Mouse (Mus musculus) midbrain, embryonic 12.5 days (tissue): Measurements from ENCODE around the gene Tmem104. TPM values are rescaled to one million over a fixed set of nuclear protein-coding genes. Genes with fewer than 3 reads are reported as not detected.

Experiments
- ATAC-seq: fragments of 200-750 bp; cut with Nextera tagmentation; 2 replicates; pipeline ENCODE4 v1.8.0; 2017; ENCODE audit warnings: low read depth, moderate TSS enrichment, moderate library complexity; ENCODE audit not compliant: low FRiP score
- H3K27ac ChIP-seq: fragments of 300-500 bp; sonication (generic); replicated peaks from 2 replicates; pipeline ENCODE4 v1.5.1; 2016; ENCODE audit warnings: mild to moderate bottlenecking
- H3K27me3 ChIP-seq: fragments of 300-500 bp; sonication (generic); 2 replicates; pipeline ENCODE4 v1.6.1; 2016; ENCODE audit warnings: mild to moderate bottlenecking
- H3K36me3 ChIP-seq: fragments of 300-500 bp; sonication (generic); 2 replicates; pipeline ENCODE4 v1.6.1; 2016
- H3K4me1 ChIP-seq: fragments of 300-500 bp; sonication (generic); 2 replicates; pipeline ENCODE4 v1.6.1; 2016
- H3K4me2 ChIP-seq: fragments of 300-500 bp; sonication (generic); replicated peaks from 2 replicates; pipeline ENCODE4 v1.6.1; 2016; ENCODE audit warnings: mild to moderate bottlenecking, moderate library complexity
- H3K4me3 ChIP-seq: fragments of 300-500 bp; sonication (generic); 2 replicates; pipeline ENCODE4 v1.5.1; 2016; ENCODE audit warnings: mild to moderate bottlenecking
- H3K9ac ChIP-seq: fragments of 300-500 bp; sonication (generic); replicated peaks from 2 replicates; pipeline ENCODE4 v1.6.1; 2016; ENCODE audit warnings: mild to moderate bottlenecking, moderate library complexity
- H3K9me3 ChIP-seq: fragments of 300-500 bp; sonication (generic); 2 replicates; pipeline ENCODE4 v1.6.1; 2016; ENCODE audit warnings: mild to moderate bottlenecking
- WGBS: fragments of 180-500 bp; shearing (Covaris S2); methylation state at CpG from one replicate; pipeline ENCODE4 v1.1.7; 2016; 5-methylcytosine and 5-hydroxymethylcytosine counted together
- microRNA-seq: library from miRNA; unstranded; fragments of <30 nt; microRNA quantifications from one replicate; pipeline ENCODE4, GENCODE M21; 2017
- polyA plus RNA-seq: library from polyadenylated mRNA; unstranded; fragments of >200 nt; fragmentation: Nextera tagmentation; extraction: Ambion mirVana; gene quantifications from 2 replicates; pipeline ENCODE4 v1.2.1, GENCODE M21; 2016

Tmem104 gene
- polyA plus RNA-seq, 1 experiment from 2014 or later, result 9.2 TPM

DNA sequence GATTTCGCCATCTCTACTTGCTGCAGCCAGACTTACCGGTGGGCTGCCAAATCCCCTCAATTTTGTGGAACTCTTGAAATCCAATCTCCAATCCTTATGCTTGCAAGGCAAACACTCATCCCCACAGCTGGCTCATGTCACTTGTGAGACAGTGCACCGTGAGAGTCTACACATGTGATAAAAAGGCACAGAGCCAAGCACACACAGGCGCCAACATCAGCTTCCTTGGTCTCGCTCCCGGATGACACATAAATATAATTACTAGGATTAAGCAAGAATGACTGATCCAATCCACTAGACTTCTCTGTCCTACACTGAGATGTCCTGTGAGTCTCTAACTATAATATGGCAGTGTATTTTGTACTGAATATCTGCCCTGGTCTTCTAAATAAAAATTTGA is 103.6 kb downstream of the Tmem104 start:
- 92% methylated on average over 6 of the region's 6 CpGs for WGBS
- Histone ChIP-seq H3K4me1 (peaks cover 4% of the 10 kb centered on the region; the same call in 1 of the 2 replicates), H3K36me3 (no peaks in the 10 kb centered on the region), H3K9ac (no peak overlapping the region), H3K27me3 (peaks cover 4% of the 10 kb centered on the region), H3K4me3 (no peak overlapping the region), H3K4me2 (no peak overlapping the region), H3K27ac (no peak overlapping the region), H3K9me3 (no peaks in the 10 kb centered on the region)
- no peak for ATAC-seq

DNA sequence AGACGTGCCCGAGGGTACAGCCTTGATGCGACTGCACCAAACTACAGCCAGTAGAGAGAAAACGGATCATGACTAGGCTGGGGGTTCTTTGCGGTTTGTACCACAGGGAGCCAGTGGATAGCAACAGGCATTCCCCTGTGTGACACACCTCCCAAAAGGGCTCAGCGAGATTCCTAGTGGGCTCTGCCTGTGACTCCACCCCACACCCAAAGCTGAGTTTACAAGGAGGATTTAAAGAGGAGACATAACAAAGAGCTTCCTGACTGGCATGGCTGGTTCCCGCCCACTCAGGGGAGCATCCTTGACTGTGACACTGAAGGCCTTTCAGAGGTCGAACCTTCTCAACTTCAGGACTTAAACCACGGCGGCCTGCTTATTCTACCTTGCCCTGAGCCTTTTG is 104.2 kb downstream of the Tmem104 start:
- H3K9ac ChIP-seq, result no peak overlapping the region
- H3K36me3 ChIP-seq, result no peaks in the 10 kb centered on the region
- no peak for ATAC-seq
- 78% methylated on average over 10 of the region's 10 CpGs for WGBS
- H3K4me3 ChIP-seq, result no peak overlapping the region
- no peaks in the 10 kb centered on the region for H3K9me3 ChIP-seq
- H3K4me2 ChIP-seq, result no peak overlapping the region
- H3K27ac ChIP-seq, result no peak overlapping the region
- peaks cover 4% of the 10 kb centered on the region; the same call in 1 of the 2 replicates for H3K4me1 ChIP-seq
- peaks cover 10% of the 10 kb centered on the region for H3K27me3 ChIP-seq

DNA sequence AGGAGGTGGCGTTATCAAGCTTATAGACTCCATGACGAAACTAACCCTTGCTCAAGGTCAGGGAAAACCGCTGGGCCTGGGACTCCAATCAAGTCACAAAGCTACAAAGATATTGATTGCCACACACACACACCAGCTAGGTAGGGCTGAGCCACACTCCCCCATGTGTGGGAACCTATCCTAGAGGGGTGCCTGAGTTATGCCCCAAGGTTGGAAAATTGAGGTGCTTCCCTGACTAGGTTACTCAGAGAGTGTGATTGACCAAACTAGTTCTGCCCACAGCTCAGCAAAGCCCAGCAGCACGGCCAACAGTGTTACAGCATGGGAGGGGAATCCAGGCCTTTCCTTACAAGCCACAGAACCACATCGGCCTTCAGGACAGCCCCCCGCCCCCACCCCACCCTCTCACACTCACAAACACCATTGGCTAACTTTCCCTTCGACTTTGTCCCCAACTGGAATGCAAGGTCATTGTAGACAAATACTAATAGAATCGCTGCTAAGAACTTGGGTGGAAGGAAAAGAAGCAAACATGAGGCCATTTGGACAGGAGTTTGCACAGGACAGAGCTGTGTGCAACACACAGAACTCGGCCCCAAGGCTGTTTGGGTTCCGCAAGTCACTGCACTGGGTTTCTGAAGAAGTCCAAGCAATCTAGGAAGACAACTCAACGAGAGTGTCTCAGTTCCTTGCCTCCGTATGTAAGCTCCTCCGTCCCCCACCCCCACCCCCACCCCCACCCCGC is 105.5 kb downstream of the Tmem104 start:
- no peak overlapping the region for H3K4me2 ChIP-seq
- H3K4me1 ChIP-seq, result peaks cover 11% of the 10 kb centered on the region; the same call in 1 of the 2 replicates
- 72% methylated on average over 14 of the region's 14 CpGs for WGBS
- no peak for ATAC-seq
- H3K4me3 ChIP-seq, result no peak overlapping the region
- no peak overlapping the region for H3K27ac ChIP-seq
- no peaks in the 10 kb centered on the region for H3K36me3 ChIP-seq
- H3K27me3 ChIP-seq, result peaks cover 23% of the 10 kb centered on the region
- H3K9me3 ChIP-seq, result no peaks in the 10 kb centered on the region
- no peak overlapping the region for H3K9ac ChIP-seq

DNA sequence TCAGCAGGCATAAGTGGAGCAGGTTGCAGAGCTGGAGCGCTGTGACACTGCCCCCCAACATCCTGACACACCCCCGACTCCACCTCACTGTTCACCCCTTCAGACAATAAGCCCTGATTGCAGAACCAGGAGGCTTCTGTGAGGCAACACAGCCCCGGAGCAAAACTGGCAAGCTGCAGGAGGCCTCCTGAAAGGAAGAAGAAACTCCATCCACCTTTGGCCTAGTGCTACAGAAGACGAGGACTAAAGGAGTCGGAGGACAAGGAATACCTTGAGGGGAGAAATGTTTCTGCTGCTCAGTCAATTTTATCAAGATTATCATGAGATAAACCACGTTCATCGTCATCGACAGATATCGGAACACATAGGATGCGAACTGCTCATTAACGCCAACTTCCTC is 108.7 kb downstream of the Tmem104 start:
- Histone ChIP-seq H3K4me3 (no peak overlapping the region), H3K4me2 (no peak overlapping the region), H3K4me1 (peaks cover 13% of the 10 kb centered on the region; the same call in 1 of the 2 replicates), H3K27me3 (peaks cover 42% of the 10 kb centered on the region), H3K9ac (no peak overlapping the region), H3K27ac (no peak overlapping the region), H3K36me3 (no peaks in the 10 kb centered on the region), H3K9me3 (no peaks in the 10 kb centered on the region)
- no peak for ATAC-seq
- 90% methylated on average over 11 of the region's 11 CpGs for WGBS

Small RNA genes within 50 kb of the gene (microRNA-seq; reads per million reads assigned to microRNA genes)
- not detected for gene Gm25837

Other genes starting within 250 kb of the Tmem104 start
- not detected in 2 replicates for gene Cd300c, start 218.3 kb upstream of the Tmem104 start, polyA plus RNA-seq
- gene Cd300ld, start 197.6 kb upstream of the Tmem104 start, polyA plus RNA-seq, result 0.10 and 0.11 TPM in 2 replicates
- gene Cd300c2, start 185.6 kb upstream of the Tmem104 start, polyA plus RNA-seq, result 0.85 and 1.2 TPM in 2 replicates
- gene Cd300ld2, start 171.3 kb upstream of the Tmem104 start, polyA plus RNA-seq, result not detected in 2 replicates
- gene Cd300ld4, start 160.5 kb upstream of the Tmem104 start, polyA plus RNA-seq, result not detected in 2 replicates
- not detected in 2 replicates for gene Cd300ld5, start 149.7 kb upstream of the Tmem104 start, polyA plus RNA-seq
- not detected in 2 replicates for gene Cd300ld3, start 139.1 kb upstream of the Tmem104 start, polyA plus RNA-seq
- not detected in 2 replicates for gene Cd300e, start 125.3 kb upstream of the Tmem104 start, polyA plus RNA-seq
- gene Rab37, start 96.1 kb upstream of the Tmem104 start, polyA plus RNA-seq, result 1.5 TPM in 2 replicates
- 0.15 and 0.24 TPM in 2 replicates for gene Cd300lf, start 53.5 kb upstream of the Tmem104 start, polyA plus RNA-seq
- gene Slc9a3r1, start 24.1 kb upstream of the Tmem104 start, polyA plus RNA-seq, result 34.3 and 34.6 TPM in 2 replicates
- 18.5 and 19.2 TPM in 2 replicates for gene Nat9, start 372 bp downstream of the Tmem104 start, polyA plus RNA-seq
- gene Grin2c, start 79.8 kb downstream of the Tmem104 start, polyA plus RNA-seq, result 0.06 and 0.17 TPM in 2 replicates
- gene Fdxr, start 89.6 kb downstream of the Tmem104 start, polyA plus RNA-seq, result 15.9 and 18.4 TPM in 2 replicates
- 0.11 and 0.18 TPM in 2 replicates for gene Fads6, start 110.2 kb downstream of the Tmem104 start, polyA plus RNA-seq
- gene Otop2, start 119.7 kb downstream of the Tmem104 start, polyA plus RNA-seq, result not detected in 2 replicates
- gene Ush1g, start 134.6 kb downstream of the Tmem104 start, polyA plus RNA-seq, result 0.05 TPM in 1 of 2 replicates, not detected in the other
- 0.28 and 0.43 TPM in 2 replicates for gene Otop3, start 147.2 kb downstream of the Tmem104 start, polyA plus RNA-seq
- 32.9 and 38.6 TPM in 2 replicates for gene Hid1, start 180.3 kb downstream of the Tmem104 start, polyA plus RNA-seq
- gene Cdr2l, start 194.4 kb downstream of the Tmem104 start, polyA plus RNA-seq, result 32.4 and 36.6 TPM in 2 replicates
- gene Mrpl58, start 216.3 kb downstream of the Tmem104 start, polyA plus RNA-seq, result 234 and 265 TPM in 2 replicates
- gene Atp5h, start 232.5 kb downstream of the Tmem104 start, polyA plus RNA-seq, result 873 and 889 TPM in 2 replicates
- gene Kctd2, start 232.6 kb downstream of the Tmem104 start, polyA plus RNA-seq, result 32.0 and 40.4 TPM in 2 replicates